Mouse (Mus musculus) brain, adult 2 months (tissue): Measurements from ENCODE around the gene Proca1.
A peak's percentile ranks its signal among the peaks of the same experiment; 100 is the strongest.

Experiments
- DNase-seq: peaks from one replicate; pipeline ENCODE4 v3.0.0; 2011; ENCODE audit warnings: low read depth, low spot score

Gene Proca1

DNA sequence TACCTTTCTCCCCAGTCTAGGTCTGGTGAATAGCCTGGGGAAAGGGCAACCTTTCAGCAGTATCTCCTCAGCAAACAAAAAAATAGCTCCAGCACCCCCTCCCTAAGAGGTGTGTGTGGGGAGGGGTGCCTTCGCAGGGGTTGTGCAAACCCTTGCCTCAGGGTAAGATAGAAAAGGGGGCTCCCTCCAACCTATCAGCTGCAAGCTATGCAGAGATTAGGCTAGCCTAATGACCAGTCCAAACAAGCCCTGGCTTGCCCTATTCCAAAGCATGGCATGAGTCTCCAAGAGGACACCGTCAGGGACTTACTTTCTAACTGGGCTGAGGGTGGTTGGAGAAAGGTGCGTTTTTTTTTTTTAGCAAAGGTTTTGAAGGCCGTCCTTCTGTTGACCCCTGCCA lies 27.0 kb upstream of the Proca1 start:
- DNase-seq, result no peak

DNA sequence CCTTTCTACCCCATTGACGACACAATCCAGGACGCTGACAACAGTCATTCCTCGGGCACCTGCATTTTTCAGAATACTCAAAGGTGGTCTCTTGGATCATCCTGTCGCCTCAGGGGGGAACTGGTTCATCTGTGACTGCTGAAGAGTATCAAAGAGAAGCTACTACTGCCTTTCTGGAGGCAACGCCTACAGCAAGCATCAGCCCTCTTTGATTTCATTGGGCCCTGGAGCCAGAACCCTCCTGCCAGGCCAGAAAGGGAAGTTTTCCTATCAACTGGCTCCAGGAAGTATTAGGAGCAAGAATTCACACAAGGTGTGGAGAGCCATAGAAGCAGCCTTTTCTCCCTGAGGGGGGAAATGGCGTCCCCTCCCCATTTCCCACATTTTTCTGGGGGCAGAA lies 26.6 kb upstream of the Proca1 start:
- no peak for DNase-seq

- no peak for DNase-seq
Measured at GRCm38 (mm10) chr11:78167257-78167959, 25.8 kb upstream of the Proca1 start.

GRCm38 (mm10) chr11:78168541-78169468 lies 24.4 kb upstream of the Proca1 start:
- no peak for DNase-seq

DNA sequence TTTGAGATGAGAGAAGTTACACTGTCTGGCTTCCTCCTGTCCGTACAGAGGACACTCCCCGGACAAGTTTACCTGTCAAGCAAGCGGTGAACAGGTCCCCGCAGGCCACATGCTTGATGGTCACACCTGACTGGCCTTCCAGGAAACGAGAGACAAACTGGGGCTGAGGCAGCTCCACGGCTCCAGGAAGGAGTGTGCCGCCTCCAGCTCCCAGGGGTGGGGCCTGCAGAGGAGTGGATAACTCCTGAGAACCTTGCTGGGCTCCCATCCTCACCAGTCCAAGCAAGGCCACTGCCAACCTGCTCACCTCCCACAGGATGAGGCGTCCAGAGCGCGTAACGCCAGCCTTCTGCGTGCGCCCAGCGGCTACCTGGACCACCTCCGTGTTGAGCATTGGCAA lies 22.9 kb upstream of the Proca1 start:
- no peak for DNase-seq

- DNase-seq, result no peak
Measured at GRCm38 (mm10) chr11:78171328-78171727, 21.9 kb upstream of the Proca1 start.

GRCm38 (mm10) chr11:78172034-78172747 lies 21.0 kb upstream of the Proca1 start:
- DNase-seq, result no peak

DNA sequence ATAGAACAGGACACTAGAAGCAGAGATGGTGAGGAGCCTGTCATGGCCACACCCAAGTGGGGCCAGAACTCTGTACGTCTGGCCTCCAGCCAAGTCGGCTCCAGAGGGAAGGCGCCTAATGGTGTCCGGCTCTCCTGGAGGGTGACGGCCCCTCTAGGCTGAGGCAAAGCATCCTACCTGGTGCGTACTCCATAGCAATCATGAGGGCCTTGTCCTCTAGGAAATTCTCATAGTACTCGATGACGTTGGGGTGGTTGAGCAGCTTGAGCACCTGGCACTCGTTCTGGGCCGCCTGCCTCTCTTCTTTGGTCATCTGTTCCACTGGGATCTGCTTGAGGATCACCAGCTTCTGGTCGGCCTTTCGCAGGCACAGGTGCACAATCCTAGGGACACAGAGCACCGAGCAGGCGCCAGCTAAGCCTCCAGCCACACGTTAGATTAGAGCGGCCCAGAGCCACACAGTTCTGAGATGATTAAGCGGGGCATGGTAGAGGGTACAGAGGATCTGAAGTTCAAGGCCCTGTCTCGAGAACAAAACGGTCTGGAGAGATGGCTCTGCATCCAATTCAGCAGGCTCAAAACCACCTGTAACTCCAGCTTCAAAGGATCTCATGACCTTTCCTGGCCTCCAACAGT lies 20.3 kb upstream of the Proca1 start:
- no peak for DNase-seq

- no peak for DNase-seq
Measured at GRCm38 (mm10) chr11:78174506-78174905, 18.7 kb upstream of the Proca1 start.

GRCm38 (mm10) chr11:78175771-78176401 lies 17.3 kb upstream of the Proca1 start:
- no peak for DNase-seq

GRCm38 (mm10) chr11:78176402-78176862 lies 16.8 kb upstream of the Proca1 start, which contains the start of the genes Nek8 and Tlcd1:
Nek8 (minus strand) TSS chr11:78176675.
Tlcd1 (plus strand) TSS chr11:78176711.
- peak; percentile 80 for DNase-seq

DNA sequence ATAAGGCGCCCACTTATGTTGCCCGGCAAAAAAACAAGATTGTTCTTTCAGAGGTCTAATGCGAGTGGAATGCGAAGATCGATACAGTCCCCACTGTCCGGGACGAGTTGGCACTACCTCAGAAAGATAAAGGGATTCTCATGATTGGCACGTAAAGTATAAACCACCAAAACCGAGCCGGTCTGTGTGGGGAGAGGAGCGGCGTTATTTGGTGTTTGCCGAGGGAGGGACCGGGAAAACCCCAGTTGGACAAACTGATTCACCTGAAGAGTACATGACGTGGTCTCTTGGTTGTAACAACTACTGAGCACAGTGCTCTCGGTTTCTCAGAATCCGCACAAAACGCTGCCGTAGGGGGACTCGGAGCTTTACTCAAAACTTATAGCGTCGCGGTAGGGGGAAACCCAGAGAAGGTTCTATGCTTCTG lies 16.3 kb upstream of the Proca1 start:
- DNase-seq, result no peak

DNA sequence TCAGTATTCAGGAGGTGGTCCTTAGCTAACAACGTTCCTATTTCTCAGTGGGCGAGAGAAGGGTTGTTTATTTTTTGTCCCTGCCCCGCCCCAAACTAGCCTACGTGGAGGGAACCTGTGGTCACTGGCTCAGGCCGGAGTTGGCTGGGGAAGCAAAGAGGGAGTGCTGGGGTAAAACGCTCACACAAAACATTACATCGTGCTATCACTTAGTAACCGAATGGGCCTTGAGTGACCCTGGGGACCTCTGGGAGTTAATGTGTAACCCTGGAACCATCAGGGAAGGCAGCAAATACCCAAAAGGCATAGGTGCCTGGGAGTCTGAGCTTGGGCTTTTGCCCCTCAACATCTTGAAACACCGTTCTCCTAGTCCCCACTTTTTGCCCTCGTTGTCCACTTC lies 15.8 kb upstream of the Proca1 start:
- DNase-seq, result no peak

DNA sequence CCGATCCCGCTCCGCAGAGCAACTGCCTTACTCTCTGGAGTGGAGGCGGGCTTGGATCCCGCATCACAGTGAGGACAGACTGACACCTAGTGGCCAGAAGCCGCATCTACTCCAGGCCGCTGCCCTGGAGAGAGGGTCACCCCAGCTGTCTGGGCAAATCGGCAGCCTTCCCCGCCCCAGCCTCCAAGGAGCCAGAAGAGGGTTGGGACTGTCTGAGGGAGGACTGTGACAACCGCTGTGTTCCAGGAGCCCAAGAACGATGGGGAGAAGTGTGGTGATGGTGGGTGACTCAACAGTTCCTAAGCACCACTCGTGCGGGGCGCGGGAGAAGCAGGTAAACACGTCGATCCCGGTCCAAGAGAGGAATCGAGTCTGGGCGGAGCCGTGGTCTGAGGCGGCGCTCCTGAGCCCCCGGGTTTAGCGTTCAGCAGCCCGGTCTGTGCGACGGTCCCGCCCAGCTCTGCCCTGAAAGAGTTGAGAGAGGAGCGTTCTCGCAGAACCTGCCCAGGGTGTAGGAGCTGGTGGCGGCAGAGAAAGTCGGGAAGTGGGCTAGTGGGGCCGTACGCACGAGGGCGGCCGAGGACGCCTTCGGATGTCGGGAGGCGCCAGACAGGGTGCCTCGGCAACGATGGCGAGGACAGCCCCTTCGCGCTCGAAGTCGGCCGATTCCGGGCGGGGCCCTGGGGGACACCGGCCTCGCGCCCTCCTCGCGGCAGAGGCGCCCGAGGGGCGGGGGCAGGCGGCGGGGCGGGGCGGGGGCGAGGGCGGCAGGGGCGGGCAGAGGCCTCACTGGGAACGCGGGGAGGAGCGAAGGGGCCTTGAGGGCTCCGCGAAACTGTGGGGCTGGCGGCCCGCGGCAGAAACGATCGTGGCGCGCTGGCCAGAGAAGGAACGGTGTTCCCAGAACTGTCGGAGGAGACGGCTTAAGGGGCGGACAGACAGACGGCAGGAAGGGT lies 15.0 kb upstream of the Proca1 start:
- peak; percentile 94 for DNase-seq

- DNase-seq, result peak; percentile 77
Measured at GRCm38 (mm10) chr11:78178859-78179437, 14.2 kb upstream of the Proca1 start.

- DNase-seq, result no peak
Measured at GRCm38 (mm10) chr11:78179438-78179999, 13.7 kb upstream of the Proca1 start.

- DNase-seq, result no peak
Measured at GRCm38 (mm10) chr11:78180081-78180761, 13.0 kb upstream of the Proca1 start.

DNA sequence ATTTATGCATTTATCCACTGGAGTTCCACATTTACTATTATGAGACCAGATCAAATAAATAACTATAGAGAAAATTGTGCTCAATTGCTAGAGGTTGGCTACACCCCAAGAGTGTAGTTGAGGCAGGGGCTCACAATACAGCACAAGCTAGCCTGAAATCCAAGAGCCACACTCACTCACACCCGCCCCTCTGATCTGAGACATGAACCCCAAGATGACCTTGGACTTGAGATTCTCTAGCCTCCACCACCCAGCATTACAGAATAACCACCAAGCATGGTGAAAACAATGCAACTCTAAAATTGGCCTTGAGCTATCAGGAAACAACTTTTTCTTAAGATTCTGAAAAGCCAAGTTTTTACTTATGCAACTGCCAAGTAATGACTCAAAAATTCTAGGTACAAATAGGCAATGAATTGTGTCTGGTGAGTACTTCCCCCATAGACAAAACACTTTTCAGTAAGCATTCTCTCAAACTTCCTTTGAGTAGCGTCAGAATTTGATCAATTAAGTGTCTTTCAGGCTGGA lies 11.3 kb upstream of the Proca1 start:
- no peak for DNase-seq
